Mouse (Mus musculus) liver, adult (tissue): Measurements from ENCODE around the gene Aldh1a3.

Experiments used
- GATA4 ChIP-seq: IDR thresholded peaks from 2 replicates; pipeline ENCODE4 v1.6.1; 2014; ENCODE audit warnings: mild to moderate bottlenecking, low read length; ENCODE audit not compliant: insufficient replicate concordance

Aldh1a3 gene

GRCm38 (mm10) chr7:66365904-66366303, 61.4 kb downstream of the Aldh1a3 start, which contains the start of gene Gm10974:
Gene Gm10974 (plus strand): TSS chr7:66365905.
- no peak for TF ChIP-seq GATA4

GRCm38 (mm10) chr7:66365411-66365810, 61.9 kb downstream of the Aldh1a3 start:
- no peak for TF ChIP-seq GATA4

- TF ChIP-seq GATA4, result no peak
Measured at GRCm38 (mm10) chr7:66364491-66364890, 62.8 kb downstream of the Aldh1a3 start.

GRCm38 (mm10) chr7:66359044-66359443, 68.3 kb downstream of the Aldh1a3 start:
- TF ChIP-seq GATA4, result no peak

- TF ChIP-seq GATA4, result no peak
Measured at GRCm38 (mm10) chr7:66358461-66358860, 68.9 kb downstream of the Aldh1a3 start.

- TF ChIP-seq GATA4, result no peak
Measured at GRCm38 (mm10) chr7:66355791-66356522, 71.4 kb downstream of the Aldh1a3 start.

- TF ChIP-seq GATA4, result no peak
Measured at GRCm38 (mm10) chr7:66354911-66355310, 72.4 kb downstream of the Aldh1a3 start.

- no peak for TF ChIP-seq GATA4
Measured at GRCm38 (mm10) chr7:66351074-66351473, 76.2 kb downstream of the Aldh1a3 start.

- no peak for TF ChIP-seq GATA4
Measured at GRCm38 (mm10) chr7:66349670-66350069, 77.6 kb downstream of the Aldh1a3 start.

GRCm38 (mm10) chr7:66348588-66348987, 78.7 kb downstream of the Aldh1a3 start:
- no peak for TF ChIP-seq GATA4

- TF ChIP-seq GATA4, result no peak
Measured at GRCm38 (mm10) chr7:66346959-66347663, 80.2 kb downstream of the Aldh1a3 start.

GRCm38 (mm10) chr7:66343307-66343706, 84.0 kb downstream of the Aldh1a3 start:
- no peak for TF ChIP-seq GATA4

GRCm38 (mm10) chr7:66342831-66343230, 84.5 kb downstream of the Aldh1a3 start:
- no peak for TF ChIP-seq GATA4

GRCm38 (mm10) chr7:66342323-66342722, 85.0 kb downstream of the Aldh1a3 start:
- TF ChIP-seq GATA4, result no peak
